Mouse (Mus musculus) left cerebral cortex, adult 9 months (tissue): ENCODE data around the gene Gm3238.
"Not testable (repeated sequence)": the region's sequence is repeated elsewhere in the genome, so short reads cannot be mapped to it uniquely, and the experiment has no call there.

Experiments
- DNase-seq, 2 experiments: peaks; one replicate each; pipeline ENCODE4 v3.0.0; 2022; ENCODE audit warnings: low spot score in 2 of 2

The Gm3238 gene

GRCm38 (mm10) chr10:77750686-77751085 is 20.4 kb downstream of the Gm3238 start:
- DNase-seq, result not testable (repeated sequence)

- not testable (repeated sequence) for DNase-seq
Measured at GRCm38 (mm10) chr10:77741924-77742688, 29.0 kb downstream of the Gm3238 start, which contains the start of gene Gm18596. Gm18596 (minus strand) TSS chr10:77742638.

- no peak for DNase-seq
Measured at GRCm38 (mm10) chr10:77738929-77739328, 32.2 kb downstream of the Gm3238 start.

GRCm38 (mm10) chr10:77735928-77736327 is 35.2 kb downstream of the Gm3238 start:
- no peak for DNase-seq

GRCm38 (mm10) chr10:77729241-77729640 is 41.9 kb downstream of the Gm3238 start:
- DNase-seq, result no peak

- no peak for DNase-seq
Measured at GRCm38 (mm10) chr10:77728280-77728679, 42.8 kb downstream of the Gm3238 start.

GRCm38 (mm10) chr10:77726186-77726585 is 44.9 kb downstream of the Gm3238 start, which contains the start of gene Gm10100:
Gm10100 (plus strand) TSS chr10:77726486.
- DNase-seq, result no peak

- DNase-seq, result no peak
Measured at GRCm38 (mm10) chr10:77724855-77725254, 46.3 kb downstream of the Gm3238 start.
